Mouse (Mus musculus) heart, postnatal 0 days (tissue): Measurements from ENCODE around the gene Ulbp1.

Experiments
- CTCF ChIP-seq: IDR thresholded peaks from 2 replicates; pipeline ENCODE4 v1.5.1; 2016; ENCODE audit warnings: antibody characterized with exemption, control low read depth, low read depth
- EP300 ChIP-seq: IDR thresholded peaks from 2 replicates; pipeline ENCODE4 v1.6.1; 2016; ENCODE audit warnings: antibody characterized with exemption, low read depth

DNA sequence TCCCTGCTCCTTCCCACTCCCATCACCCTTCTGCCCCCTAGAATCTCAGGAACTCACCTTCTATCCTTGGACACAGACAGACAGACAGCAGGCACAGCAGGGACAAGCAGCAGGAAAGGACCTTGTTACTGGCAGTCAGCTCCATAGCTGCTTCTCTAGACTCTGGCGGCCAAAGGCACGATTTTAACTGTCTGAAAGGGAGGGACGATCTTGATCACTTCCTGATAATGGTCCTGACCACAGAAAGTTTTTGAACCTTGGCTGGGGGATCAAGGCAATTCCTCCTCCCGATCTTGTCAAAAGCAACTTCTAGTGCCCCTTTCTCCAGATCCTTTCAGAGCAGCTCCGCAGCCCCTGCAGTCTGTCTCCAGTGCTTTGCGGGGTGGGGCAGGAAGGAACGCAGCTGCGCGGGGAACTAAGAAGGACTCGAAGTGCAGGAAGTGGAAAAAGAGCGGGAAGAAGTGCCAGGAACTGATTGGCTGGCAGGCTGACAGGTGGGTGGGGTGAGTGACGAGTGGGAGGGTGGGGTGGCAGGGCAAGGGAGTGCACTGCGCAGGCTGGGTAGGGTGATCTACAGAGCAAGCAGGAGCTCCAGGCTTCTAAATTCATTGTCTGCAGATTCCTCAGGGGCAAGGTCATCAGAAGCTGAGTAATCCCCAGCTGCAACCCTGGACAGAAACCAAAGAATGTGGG is at the start of gene Ulbp1:
- TF ChIP-seq CTCF, result no peak
- no peak for TF ChIP-seq EP300
